Mouse (Mus musculus) cerebellum, adult 9-10 months (tissue): Measurements from ENCODE around the gene Trio.

Source experiments
- DNase-seq: peaks from one replicate; pipeline ENCODE4 v3.0.0; 2022

The Trio gene

GRCm38 (mm10) chr15:28035601-28036000 is 10.0 kb upstream of the Trio start:
- peak; percentile 34 for DNase-seq

GRCm38 (mm10) chr15:28034636-28035035 is 9.0 kb upstream of the Trio start:
- no peak for DNase-seq

- DNase-seq: no peak
These were observed 3.7 kb upstream of the Trio start for GRCm38 (mm10) chr15:28029371-28029770.

GRCm38 (mm10) chr15:28028542-28028941 is 2.9 kb upstream of the Trio start:
- no peak for DNase-seq

- no peak for DNase-seq
These were observed 476 bp upstream of the Trio start for GRCm38 (mm10) chr15:28026167-28026481.

GRCm38 (mm10) chr15:28024965-28025338 is 696 bp downstream of the Trio start:
- peak; percentile 67 for DNase-seq

GRCm38 (mm10) chr15:28024031-28024964 is 1.4 kb downstream of the Trio start:
- peak; percentile 66 for DNase-seq

- DNase-seq: peak; percentile 58
These were observed 3.9 kb downstream of the Trio start for GRCm38 (mm10) chr15:28021591-28022209.

- no peak for DNase-seq
These were observed 6.1 kb downstream of the Trio start for GRCm38 (mm10) chr15:28019393-28020070.

- no peak for DNase-seq
These were observed 18.1 kb downstream of the Trio start for GRCm38 (mm10) chr15:28007516-28007915.

- no peak for DNase-seq
These were observed 21.4 kb downstream of the Trio start for GRCm38 (mm10) chr15:28004192-28004767.

- no peak for DNase-seq
These were observed 23.1 kb downstream of the Trio start for GRCm38 (mm10) chr15:28002515-28002914.

GRCm38 (mm10) chr15:28001299-28001698 is 24.3 kb downstream of the Trio start:
- no peak for DNase-seq

- DNase-seq: peak; percentile 64
These were observed 26.9 kb downstream of the Trio start for GRCm38 (mm10) chr15:27998621-27999359.

- no peak for DNase-seq
These were observed 27.7 kb downstream of the Trio start for GRCm38 (mm10) chr15:27997917-27998316.

GRCm38 (mm10) chr15:27997391-27997841 is 28.2 kb downstream of the Trio start:
- peak; percentile 74 for DNase-seq

GRCm38 (mm10) chr15:27996750-27997149 is 28.9 kb downstream of the Trio start:
- peak; percentile 82 for DNase-seq

GRCm38 (mm10) chr15:27995421-27995820 is 30.2 kb downstream of the Trio start:
- no peak for DNase-seq

GRCm38 (mm10) chr15:27994870-27995269 is 30.8 kb downstream of the Trio start:
- no peak for DNase-seq

- DNase-seq: no peak
These were observed 32.1 kb downstream of the Trio start for GRCm38 (mm10) chr15:27993528-27993927.

GRCm38 (mm10) chr15:27992596-27992995 is 33.1 kb downstream of the Trio start:
- DNase-seq: no peak

GRCm38 (mm10) chr15:27991892-27992593 is 33.6 kb downstream of the Trio start:
- no peak for DNase-seq
